Mouse (Mus musculus): Measurements from ENCODE around the gene Tiam1. TPM values are rescaled to one million over a fixed set of nuclear protein-coding genes. Genes with fewer than 3 reads are reported as not detected.
A peak's percentile ranks its signal among the peaks of the same experiment; 100 is the strongest.

The Tiam1 gene
- polyA plus RNA-seq, 1 experiment from 2014 or later, result 18.6 TPM

DNA sequence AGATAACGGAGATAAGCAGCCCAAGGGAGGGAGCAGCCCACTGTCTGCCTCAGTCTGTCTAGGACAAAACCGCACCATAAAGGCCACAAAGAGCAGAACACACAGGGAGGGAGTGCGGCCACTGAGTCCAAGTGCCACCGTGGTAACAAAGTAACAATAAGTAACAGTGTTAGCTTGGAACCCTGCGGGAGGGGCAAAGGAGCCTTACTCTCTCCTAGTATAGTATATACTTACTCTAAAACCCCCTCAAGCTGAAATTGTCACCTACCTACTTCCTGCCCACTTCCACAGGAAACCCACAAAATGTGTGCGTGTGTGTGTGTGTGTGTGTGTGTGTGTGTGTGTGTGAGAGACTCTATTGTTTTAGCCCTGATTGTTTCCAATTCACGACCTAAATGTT lies 205.3 kb downstream of the Tiam1 start:
- Histone ChIP-seq H3K27me3 (no peaks in the 10 kb centered on the region), H3K27ac (no peak overlapping the region), H3K9ac (no peak overlapping the region), H3K36me3 (no peaks in the 10 kb centered on the region), H3K4me1 (peaks cover 4% of the 10 kb centered on the region; the same call in 1 of the 2 replicates), H3K4me2 (no peak overlapping the region), H3K4me3 (replicated peaks) (no peak overlapping the region), H3K9me3 (replicated peaks) (0 out of 2 replicates have a peak, but pooled peaks cover 4% of the 10 kb centered on the region)
- WGBS, result 66% methylated on average over 7 of the region's 7 CpGs
- no peak for ATAC-seq (replicated peaks; ENCODE audit: low FRiP score)

DNA sequence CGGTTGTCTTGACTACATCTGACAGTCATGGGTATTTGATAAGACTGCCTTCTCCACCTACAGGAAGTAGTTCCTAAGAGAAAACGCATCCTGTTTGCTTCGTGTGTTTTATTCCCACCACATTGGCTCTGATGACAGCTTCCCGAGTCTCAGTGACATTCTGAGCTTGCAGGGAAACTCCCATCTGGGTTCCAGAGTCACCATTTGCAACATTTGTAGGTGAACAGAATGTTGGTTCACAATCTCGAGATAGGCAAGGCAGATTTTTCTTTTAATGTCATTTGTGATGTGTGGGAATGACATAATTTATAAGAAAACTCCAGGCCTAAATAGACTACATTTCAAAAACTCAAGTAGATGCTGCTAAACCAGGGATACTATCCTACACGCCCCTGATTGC lies 207.0 kb downstream of the Tiam1 start:
- H3K9ac ChIP-seq, result no peak overlapping the region
- no peak overlapping the region for H3K4me3 ChIP-seq (replicated peaks)
- no peaks in the 10 kb centered on the region for H3K27me3 ChIP-seq
- peaks cover 4% of the 10 kb centered on the region; the same call in 1 of the 2 replicates for H3K4me1 ChIP-seq
- H3K27ac ChIP-seq, result no peak overlapping the region
- no peaks in the 10 kb centered on the region for H3K36me3 ChIP-seq
- no peak for ATAC-seq (replicated peaks; ENCODE audit: low FRiP score)
- 62% methylated on average over 6 of the region's 6 CpGs for WGBS
- 0 out of 2 replicates have a peak, but pooled peaks cover 4% of the 10 kb centered on the region for H3K9me3 ChIP-seq (replicated peaks)
- H3K4me2 ChIP-seq, result no peak overlapping the region

DNA sequence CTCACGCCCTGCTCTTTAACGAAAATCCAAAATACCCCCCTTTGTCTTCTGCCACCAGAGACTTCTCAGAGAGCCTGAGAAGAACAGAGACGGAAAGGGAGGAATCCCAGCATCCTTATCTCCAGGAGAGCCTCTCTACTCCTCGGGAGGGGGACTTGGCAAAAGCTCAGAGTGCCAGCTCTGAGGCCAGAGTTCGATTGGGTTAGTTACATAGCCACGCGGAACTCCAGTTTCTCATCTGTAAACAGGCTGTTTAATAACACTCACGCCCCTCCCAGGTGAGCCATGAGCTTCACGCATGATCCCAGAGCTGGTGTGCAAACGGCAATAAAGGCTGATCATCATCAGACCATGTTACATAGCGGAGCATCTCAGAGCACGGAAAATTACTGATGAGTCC lies 208.2 kb downstream of the Tiam1 start:
- Histone ChIP-seq H3K9ac (no peak overlapping the region), H3K4me3 (replicated peaks) (no peak overlapping the region), H3K27me3 (no peaks in the 10 kb centered on the region), H3K9me3 (replicated peaks) (no peaks in the 10 kb centered on the region), H3K36me3 (no peaks in the 10 kb centered on the region), H3K4me1 (peaks cover 4% of the 10 kb centered on the region; the same call in 1 of the 2 replicates), H3K4me2 (no peak overlapping the region), H3K27ac (no peak overlapping the region)
- ATAC-seq (replicated peaks; ENCODE audit: low FRiP score), result no peak
- 74% methylated on average over 12 of the region's 12 CpGs for WGBS

DNA sequence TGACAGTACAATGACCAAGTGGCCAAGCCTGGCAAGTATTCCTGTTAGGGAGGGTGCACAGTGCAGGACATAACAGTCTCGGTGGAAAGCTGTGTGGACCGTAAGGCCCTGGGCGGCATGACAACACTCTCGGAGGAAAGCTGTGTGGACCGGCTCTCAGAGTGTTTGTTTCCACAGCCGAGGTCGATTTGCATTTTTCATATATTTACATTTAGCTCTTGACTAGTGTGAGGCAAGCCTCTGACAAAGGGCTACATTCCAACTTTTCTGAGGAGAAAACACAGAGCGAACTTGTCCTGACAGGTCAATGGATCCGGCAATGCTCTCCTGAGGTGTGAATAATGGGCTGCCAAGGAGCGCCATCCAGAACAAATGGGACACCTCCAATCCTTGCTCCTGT lies 209.0 kb downstream of the Tiam1 start:
- no peak overlapping the region for H3K9ac ChIP-seq
- ATAC-seq (replicated peaks; ENCODE audit: low FRiP score), result no peak
- no peaks in the 10 kb centered on the region for H3K36me3 ChIP-seq
- no peaks in the 10 kb centered on the region for H3K27me3 ChIP-seq
- no peak overlapping the region for H3K4me3 ChIP-seq (replicated peaks)
- no peaks in the 10 kb centered on the region for H3K9me3 ChIP-seq (replicated peaks)
- no peak overlapping the region for H3K27ac ChIP-seq
- no peak overlapping the region for H3K4me2 ChIP-seq
- H3K4me1 ChIP-seq, result peaks cover 4% of the 10 kb centered on the region; the same call in 1 of the 2 replicates
- 53% methylated on average over 10 of the region's 10 CpGs for WGBS

DNA sequence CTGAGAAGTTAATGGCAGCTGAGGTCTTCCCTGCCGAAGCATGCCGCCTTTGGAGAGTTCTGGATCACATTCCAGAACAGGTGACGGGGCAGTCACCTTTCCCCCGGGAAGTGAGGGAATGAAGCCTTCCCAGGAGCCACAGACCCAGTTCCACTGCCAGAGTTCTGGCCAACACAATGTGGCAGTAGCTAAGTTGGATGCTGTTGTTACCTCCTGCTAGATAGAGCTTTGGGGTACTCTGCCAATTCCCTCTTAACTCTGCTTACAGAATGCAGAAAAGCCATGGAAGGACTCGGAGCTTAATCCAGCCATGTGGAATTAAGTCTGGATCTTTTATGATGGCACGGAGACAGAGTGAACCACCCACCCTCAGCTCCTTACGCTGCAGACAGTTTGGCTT lies 209.6 kb downstream of the Tiam1 start:
- no peak for ATAC-seq (replicated peaks; ENCODE audit: low FRiP score)
- no peak overlapping the region for H3K27ac ChIP-seq
- no peak overlapping the region for H3K4me3 ChIP-seq (replicated peaks)
- 36% methylated on average over 7 of the region's 7 CpGs for WGBS
- no peaks in the 10 kb centered on the region for H3K36me3 ChIP-seq
- H3K9ac ChIP-seq, result no peak overlapping the region
- H3K4me1 ChIP-seq, result peaks cover 4% of the 10 kb centered on the region; the same call in 1 of the 2 replicates
- no peaks in the 10 kb centered on the region for H3K27me3 ChIP-seq
- no peaks in the 10 kb centered on the region for H3K9me3 ChIP-seq (replicated peaks)
- no peak overlapping the region for H3K4me2 ChIP-seq

DNA sequence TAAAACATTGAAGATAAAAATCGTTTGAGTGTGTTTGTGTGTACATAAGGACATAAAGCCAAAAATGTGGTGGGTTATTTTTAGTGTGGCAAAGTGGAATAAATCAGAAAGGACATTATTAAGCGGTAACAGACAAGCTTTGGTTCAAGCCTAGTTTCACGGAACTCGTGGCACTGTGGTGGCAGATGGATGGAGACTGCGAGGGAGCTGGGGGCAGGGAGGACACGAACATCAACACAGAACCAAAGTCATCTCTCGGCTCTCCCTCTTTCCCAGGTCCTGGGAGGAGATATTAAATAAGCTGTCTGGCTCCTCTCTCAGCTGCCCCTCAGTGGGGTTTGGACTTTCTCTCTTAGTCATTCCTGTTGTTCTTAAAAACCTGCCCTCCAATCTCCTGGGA lies 215.0 kb downstream of the Tiam1 start:
- Histone ChIP-seq H3K4me3 (replicated peaks) (no peak overlapping the region), H3K36me3 (no peaks in the 10 kb centered on the region), H3K4me1 (peaks cover 6% of the 10 kb centered on the region; the same call in 1 of the 2 replicates), H3K4me2 (no peak overlapping the region), H3K27ac (no peak overlapping the region), H3K9me3 (replicated peaks) (no peaks in the 10 kb centered on the region), H3K9ac (no peak overlapping the region), H3K27me3 (no peaks in the 10 kb centered on the region)
- no peak for ATAC-seq (replicated peaks; ENCODE audit: low FRiP score)
- WGBS, result 82% methylated on average over 7 of the region's 7 CpGs

DNA sequence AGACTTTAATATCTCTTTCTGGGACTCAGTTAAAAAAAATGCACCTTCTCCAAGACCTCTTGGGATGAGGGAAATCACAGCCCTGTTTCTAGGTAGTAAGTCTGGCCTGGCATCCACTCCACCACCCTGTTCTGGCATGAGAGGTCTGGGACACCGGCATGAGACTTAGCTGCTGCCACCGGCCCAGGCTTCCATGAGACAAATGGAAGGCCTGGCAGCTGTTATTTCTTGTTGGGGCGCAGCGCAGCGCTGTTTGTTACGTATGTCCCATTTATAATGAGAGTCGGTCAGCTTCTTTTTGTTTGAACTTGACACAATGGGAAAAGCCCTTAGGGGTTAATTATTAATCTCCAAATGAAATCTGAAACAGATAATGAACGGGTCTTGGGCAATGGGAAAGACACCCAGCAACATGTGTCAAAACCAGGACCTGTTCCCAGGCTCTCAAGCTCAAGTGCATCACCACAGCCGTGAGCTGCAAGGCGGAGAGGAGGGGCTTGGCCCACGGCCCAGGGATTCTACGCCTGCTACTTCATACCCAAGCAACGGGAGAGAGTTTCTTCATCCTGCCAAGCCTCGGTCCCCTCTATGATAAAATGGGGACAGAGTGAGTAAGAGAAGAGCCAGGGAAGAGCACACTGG lies 219.2 kb downstream of the Tiam1 start:
- H3K9ac ChIP-seq, result no peak overlapping the region
- no peaks in the 10 kb centered on the region for H3K27me3 ChIP-seq
- no peak overlapping the region for H3K4me2 ChIP-seq
- H3K4me1 ChIP-seq, result peaks cover 8% of the 10 kb centered on the region; the same call in 1 of the 2 replicates
- H3K4me3 ChIP-seq (replicated peaks), result no peak overlapping the region
- WGBS, result 63% methylated on average over 14 of the region's 14 CpGs
- no peaks in the 10 kb centered on the region for H3K9me3 ChIP-seq (replicated peaks)
- 0 out of 2 replicates have a peak, but pooled peaks have one; percentile 29 for ATAC-seq (replicated peaks; ENCODE audit: low FRiP score)
- H3K36me3 ChIP-seq, result no peaks in the 10 kb centered on the region
- H3K27ac ChIP-seq, result no peak overlapping the region

DNA sequence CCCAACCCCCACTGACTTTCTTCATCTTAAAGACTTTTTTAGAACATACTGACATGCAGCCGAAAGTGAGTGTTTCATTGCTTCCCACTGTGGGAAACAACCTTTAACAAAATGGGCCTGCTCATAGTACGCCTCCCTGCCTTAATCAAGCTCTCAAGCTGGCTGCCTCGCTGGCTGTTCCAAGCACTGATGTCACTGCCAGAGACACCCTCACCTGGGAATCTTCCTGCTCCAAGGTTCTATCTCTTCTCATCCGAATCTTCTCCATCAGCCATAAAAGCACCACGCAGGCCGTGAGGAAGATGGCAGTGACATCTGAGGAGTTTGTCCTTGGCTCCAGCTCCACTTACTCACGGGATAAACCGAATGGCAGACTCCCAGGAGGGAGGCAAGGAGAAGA lies 220.3 kb downstream of the Tiam1 start:
- no peak for ATAC-seq (replicated peaks; ENCODE audit: low FRiP score)
- no peaks in the 10 kb centered on the region for H3K27me3 ChIP-seq
- no peak overlapping the region for H3K4me2 ChIP-seq
- no peak overlapping the region for H3K4me3 ChIP-seq (replicated peaks)
- H3K36me3 ChIP-seq, result no peaks in the 10 kb centered on the region
- no peaks in the 10 kb centered on the region for H3K9me3 ChIP-seq (replicated peaks)
- no peak overlapping the region for H3K9ac ChIP-seq
- H3K27ac ChIP-seq, result no peak overlapping the region
- WGBS, result 85% methylated on average over 8 of the region's 8 CpGs
- peaks cover 8% of the 10 kb centered on the region for H3K4me1 ChIP-seq

DNA sequence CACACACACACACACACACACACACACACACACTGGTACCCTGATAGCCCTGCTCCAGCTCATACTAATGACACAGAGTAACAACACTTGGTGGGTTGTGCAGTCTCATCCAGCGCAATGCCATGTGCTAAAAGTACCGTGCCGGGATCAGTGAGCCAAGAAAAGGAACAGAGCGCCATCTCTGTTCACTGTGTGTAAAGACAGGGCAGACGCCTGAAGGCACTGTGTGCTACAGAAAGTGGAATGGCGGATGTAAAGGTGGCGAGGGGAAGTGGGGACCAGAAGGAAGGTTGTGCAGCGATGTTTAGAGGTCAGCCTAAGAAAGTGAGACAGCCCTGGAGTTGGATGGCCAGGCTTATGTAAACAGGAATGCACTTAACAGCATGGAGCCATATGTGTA lies 221.1 kb downstream of the Tiam1 start:
- WGBS, result 93% methylated on average over 8 of the region's 8 CpGs
- H3K36me3 ChIP-seq, result no peaks in the 10 kb centered on the region
- H3K4me2 ChIP-seq, result no peak overlapping the region
- no peak overlapping the region for H3K4me3 ChIP-seq (replicated peaks)
- H3K9ac ChIP-seq, result no peak overlapping the region
- H3K27ac ChIP-seq, result no peak overlapping the region
- H3K27me3 ChIP-seq, result no peaks in the 10 kb centered on the region
- H3K4me1 ChIP-seq, result peaks cover 8% of the 10 kb centered on the region
- no peak for ATAC-seq (replicated peaks; ENCODE audit: low FRiP score)
- H3K9me3 ChIP-seq (replicated peaks), result no peaks in the 10 kb centered on the region

DNA sequence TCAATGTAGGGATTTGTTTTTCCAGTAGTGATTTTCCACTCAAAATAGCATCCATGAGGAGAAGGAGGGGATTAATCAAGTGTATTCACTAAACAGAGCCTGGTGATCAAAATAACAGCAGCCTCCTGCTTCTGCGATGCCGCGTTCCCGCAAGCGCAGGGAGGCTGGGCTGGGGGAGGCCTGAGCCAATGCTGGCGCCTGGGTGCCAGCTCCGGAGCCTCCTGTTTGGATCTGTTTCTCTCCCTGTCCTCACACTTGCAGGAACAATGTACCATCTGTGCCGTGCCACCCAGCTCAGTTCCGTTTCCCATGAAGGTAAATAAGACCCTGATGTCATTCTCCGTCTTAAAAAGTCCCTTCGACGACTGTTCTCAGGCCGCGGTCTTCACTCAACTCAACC lies 222.2 kb downstream of the Tiam1 start:
- H3K27ac ChIP-seq, result no peak overlapping the region
- ATAC-seq (replicated peaks; ENCODE audit: low FRiP score), result no peak
- no peaks in the 10 kb centered on the region for H3K36me3 ChIP-seq
- 92% methylated on average over 14 of the region's 14 CpGs for WGBS
- H3K9ac ChIP-seq, result no peak overlapping the region
- no peak overlapping the region for H3K4me3 ChIP-seq (replicated peaks)
- no peak overlapping the region for H3K4me2 ChIP-seq
- H3K9me3 ChIP-seq (replicated peaks), result no peaks in the 10 kb centered on the region
- H3K27me3 ChIP-seq, result no peaks in the 10 kb centered on the region
- peaks cover 8% of the 10 kb centered on the region for H3K4me1 ChIP-seq

DNA sequence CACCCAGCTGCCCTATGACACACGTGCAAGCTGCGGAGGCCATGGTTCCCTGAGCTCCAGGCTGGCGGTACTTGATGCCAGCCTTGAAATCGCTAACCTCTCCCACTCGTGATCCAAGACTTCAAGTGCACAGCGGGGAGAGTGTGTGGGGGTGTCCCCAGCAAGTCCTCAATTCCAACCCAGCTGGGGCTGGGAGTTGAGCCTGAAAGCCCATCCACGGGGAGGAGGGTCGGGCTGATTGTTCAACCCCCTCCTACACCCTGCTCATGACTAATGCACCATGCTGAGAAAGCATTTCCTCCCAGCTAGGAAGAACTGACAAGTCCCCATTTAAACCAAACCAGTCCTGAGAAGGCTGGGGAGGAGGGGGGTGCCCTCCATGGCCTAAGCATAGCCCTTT lies 223.2 kb downstream of the Tiam1 start:
- WGBS, result 62% methylated on average over 8 of the region's 8 CpGs
- Histone ChIP-seq H3K27ac (no peak overlapping the region), H3K4me3 (replicated peaks) (no peak overlapping the region), H3K4me2 (no peak overlapping the region), H3K36me3 (no peaks in the 10 kb centered on the region), H3K9ac (no peak overlapping the region), H3K27me3 (no peaks in the 10 kb centered on the region), H3K4me1 (peaks cover 8% of the 10 kb centered on the region), H3K9me3 (replicated peaks) (no peaks in the 10 kb centered on the region)
- ATAC-seq (replicated peaks; ENCODE audit: low FRiP score), result no peak

DNA sequence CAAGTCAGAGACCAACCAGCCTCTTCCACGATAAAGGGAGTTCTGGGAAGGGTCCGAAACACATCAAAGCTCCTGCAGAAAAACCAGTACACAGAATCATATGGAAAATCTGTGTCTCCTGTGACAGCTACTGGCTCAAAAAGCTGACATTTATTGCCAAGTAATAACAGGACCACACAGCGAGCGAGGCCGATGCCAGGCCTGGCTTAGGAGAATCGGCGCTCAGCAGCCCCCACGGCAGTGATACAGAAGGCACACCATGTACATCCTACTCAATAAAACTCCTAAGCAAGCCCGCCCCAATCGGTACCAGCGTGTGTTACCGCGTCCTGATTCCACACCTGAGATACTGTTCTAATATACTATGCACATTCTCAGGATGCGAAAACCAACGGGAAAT lies 226.2 kb downstream of the Tiam1 start:
- Histone ChIP-seq H3K27me3 (no peaks in the 10 kb centered on the region), H3K9me3 (replicated peaks) (no peaks in the 10 kb centered on the region), H3K9ac (no peak overlapping the region), H3K27ac (no peak overlapping the region), H3K36me3 (no peaks in the 10 kb centered on the region), H3K4me3 (replicated peaks) (no peak overlapping the region), H3K4me1 (peaks cover 2% of the 10 kb centered on the region; the same call in 1 of the 2 replicates), H3K4me2 (no peak overlapping the region)
- WGBS, result 86% methylated on average over 15 of the region's 15 CpGs
- ATAC-seq (replicated peaks; ENCODE audit: low FRiP score), result no peak

DNA sequence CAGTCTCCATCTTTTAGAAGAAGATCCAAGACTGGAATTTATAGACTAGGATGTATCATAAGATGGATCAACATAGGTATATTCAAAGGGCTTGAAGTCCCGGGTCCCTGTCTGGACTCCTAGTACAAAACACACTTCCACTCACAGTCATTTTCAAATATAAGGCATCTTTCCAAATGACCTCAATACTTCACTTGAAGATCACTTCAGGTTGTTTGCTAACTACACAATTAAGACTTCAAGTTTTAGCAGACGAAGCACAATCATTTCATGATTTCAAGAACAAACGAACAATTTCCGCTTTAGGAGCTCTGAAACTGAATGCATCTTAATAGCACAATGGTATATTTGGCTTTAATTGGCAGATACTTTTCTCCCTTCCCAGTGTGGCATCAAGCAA lies 228.6 kb downstream of the Tiam1 start:
- WGBS, result 89% methylated on average over 4 of the region's 4 CpGs
- Histone ChIP-seq H3K36me3 (no peaks in the 10 kb centered on the region), H3K27me3 (no peaks in the 10 kb centered on the region), H3K4me1 (peaks cover 4% of the 10 kb centered on the region), H3K9me3 (replicated peaks) (no peaks in the 10 kb centered on the region), H3K9ac (no peak overlapping the region), H3K4me3 (replicated peaks) (no peak overlapping the region), H3K27ac (no peak overlapping the region), H3K4me2 (no peak overlapping the region)
- ATAC-seq (replicated peaks; ENCODE audit: low FRiP score), result no peak
